Mouse (Mus musculus) right cerebral cortex, postnatal 14 days (tissue): ENCODE results near the gene Tceanc2.

Experiments
- DNase-seq: peaks from one replicate; pipeline ENCODE4 v3.0.0; 2022

Tceanc2 gene

GRCm38 (mm10) chr4:107177506-107177905 lies 1.4 kb downstream of the Tceanc2 start:
- no peak for DNase-seq

DNA sequence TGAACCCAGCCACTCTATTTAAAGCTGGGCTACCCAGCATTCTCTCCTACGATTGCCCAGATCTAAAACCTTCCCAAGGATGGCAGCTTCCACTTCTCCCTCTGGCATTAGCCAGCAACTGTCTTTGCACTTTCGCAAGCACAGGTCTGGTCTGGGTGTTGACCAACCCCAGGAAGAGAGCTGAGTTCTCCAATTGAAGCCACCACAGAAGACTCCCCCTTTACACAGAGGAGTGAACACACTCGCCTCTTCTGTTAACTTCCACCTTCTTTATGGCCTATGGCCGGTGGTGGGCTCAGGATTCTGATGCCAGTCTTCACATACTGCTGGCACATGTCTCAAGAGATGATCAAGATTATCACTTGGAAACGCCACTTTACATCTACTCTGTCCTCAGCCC lies 11.1 kb downstream of the Tceanc2 start:
- DNase-seq, result no peak

- no peak for DNase-seq
These were observed 12.2 kb downstream of the Tceanc2 start for GRCm38 (mm10) chr4:107166700-107167099.

DNA sequence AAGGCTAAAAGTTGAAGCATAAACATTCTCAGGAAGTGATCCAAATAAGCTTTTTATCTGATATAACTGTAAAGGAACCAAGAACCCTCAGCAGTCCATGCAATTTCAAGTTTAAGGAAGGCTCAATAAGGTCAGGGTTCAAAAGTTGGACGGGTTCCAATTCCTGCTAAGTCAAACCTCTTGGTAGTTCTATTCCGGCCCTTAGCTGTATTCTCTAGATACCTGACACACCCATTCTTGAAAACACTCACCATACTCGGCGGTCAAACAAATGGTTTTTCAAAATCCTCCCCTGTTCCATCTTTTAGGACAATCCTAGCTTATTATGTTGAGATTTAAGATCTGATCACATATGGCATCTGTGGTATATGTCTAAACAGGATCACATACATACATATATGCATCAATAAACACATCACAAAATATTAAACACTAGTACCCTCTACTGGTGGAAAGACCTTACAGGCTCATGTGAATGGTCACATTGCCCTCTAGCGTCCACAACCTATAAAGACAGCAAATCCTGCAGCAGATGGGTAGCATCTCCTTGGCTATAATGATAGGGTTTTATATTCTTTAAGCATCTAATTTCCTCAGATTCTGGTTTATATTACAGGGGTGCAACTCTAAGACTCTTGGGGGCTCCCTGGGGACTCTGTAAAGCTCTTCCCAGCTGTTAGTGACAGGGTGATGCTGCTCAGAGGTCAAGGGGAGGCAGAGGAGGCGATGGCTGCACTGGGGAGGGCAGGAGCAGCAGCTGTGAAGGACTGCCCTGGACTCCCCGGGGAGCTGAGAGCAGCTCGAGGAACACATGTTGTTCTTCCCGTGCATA lies 14.9 kb downstream of the Tceanc2 start:
- peak; percentile 61 for DNase-seq

- peak; percentile 15 for DNase-seq
These were observed 15.6 kb downstream of the Tceanc2 start for GRCm38 (mm10) chr4:107163341-107163740.

DNA sequence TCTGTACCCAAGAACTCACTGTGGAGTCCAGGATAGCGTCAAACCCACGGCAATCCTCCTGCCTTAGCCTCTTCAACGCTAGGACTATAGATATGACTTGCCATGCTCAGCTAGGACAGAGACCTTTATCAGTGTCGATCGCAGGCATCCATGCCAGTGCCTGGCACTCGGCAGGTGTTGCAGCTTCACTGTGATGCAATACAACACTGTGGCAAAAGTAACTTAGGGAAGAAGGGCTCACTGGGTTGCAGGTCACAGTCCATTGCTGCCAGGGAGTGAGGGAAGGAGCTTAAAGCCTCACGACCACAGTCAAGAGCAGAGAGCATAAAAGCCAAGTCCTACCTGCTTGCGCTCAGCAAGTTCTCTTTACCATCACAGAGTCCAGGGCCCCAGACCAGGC lies 18.7 kb downstream of the Tceanc2 start:
- DNase-seq, result no peak

DNA sequence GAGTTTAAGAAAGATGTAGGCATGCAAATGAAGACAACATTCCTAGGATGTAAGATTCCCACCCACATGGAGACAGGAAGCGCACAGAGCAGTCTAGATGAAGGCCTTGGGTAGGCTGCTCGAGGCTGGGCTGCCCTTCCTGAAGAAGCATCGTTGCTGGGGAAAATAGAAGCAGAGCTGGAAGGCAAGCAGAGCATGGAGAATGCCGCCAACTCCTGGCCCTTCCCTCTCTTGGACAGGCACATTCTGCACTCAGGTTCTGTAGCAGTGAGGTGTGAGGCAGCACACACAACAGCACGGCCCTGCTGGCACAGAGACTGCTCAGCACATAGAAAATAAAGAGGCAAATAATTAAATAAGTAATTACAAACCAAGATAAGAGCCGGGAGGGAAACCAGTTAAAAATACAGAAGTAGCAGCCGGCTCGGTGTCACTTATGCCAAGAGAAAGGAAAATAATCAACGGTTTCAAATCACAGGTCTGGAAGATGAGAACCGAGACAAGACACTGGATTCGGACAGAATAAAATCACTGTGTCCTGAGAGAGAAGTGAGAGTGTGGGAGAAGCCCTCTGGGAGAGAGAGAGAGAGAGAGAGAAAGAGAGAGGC lies 19.6 kb downstream of the Tceanc2 start:
- no peak for DNase-seq

- no peak for DNase-seq
These were observed 21.9 kb downstream of the Tceanc2 start for GRCm38 (mm10) chr4:107156983-107157401.

DNA sequence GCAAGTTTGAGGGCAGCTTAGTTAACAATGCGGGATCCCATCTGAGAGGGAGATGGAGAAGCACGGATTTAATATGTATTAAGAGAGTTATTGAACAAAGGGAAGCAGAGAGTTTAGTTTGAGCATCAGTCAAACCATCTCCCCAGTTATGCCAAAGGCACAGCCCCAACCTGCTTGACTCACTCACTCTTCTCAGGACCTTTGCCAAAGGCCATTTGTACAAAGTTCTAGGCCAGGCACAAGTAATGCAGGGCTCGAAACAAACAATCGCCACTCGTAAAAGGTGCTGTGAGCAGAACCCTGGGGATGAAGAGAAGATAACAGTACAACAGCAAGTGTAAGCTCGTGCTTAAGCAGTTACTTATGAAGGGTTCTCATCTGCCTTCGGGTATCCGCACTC lies 26.3 kb downstream of the Tceanc2 start:
- no peak for DNase-seq

DNA sequence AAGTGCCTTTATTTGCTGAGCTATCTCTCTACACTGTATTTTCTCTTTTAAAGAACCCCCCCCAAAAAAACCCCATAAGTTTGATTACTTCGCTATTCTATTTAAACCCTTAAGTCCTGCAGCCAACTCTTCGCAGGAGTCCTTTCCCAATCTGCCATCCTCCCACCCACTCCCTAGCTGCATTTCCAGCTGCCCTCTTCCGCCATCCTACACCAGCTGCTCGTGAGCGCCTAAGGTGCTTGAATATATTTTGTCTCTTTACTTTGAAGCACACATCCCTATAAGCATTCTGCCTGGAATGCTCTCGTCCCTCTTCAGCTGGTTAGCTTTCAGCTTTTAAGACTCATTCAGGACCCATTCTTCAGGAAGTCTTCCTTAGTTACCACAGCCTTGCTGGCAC lies 27.9 kb downstream of the Tceanc2 start:
- DNase-seq, result peak; percentile 25

GRCm38 (mm10) chr4:107143511-107143910 lies 35.4 kb downstream of the Tceanc2 start:
- no peak for DNase-seq

DNA sequence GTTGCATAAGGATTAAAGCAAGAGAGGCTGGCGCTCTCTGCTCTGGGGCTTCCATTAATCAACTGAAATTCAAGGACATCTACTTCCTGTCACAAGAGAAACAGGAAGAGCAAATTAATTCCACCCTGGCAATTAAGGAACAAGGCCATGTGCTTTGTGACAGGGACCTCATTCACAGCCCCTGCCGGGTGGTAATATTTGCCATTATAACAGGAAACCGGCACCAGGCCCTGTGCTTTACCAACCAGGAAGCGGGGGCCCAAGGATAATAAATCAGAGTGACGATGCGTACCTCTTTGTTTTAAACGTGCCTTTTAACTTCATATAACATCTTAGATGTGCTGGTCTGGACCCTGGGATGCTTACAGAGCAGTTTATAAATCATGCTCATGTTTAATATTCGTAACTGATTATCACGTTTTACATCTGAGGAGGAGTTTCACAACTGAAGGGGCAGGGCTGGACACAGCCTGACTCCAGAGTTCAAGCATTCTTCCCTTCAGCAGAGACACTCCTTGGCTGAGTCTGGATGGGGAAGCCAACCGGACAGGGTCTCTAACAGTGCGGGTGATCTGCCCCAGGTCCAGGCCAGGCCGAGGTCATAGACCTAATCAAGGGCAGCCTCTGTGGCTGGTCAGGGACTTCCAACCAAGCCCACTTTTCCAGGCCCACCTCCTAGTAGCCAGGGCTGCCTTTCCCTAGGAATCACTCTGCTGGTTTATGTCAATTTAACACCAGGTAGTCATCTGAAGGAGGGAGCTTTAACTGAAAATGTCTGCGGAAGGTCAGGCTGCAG lies 38.9 kb downstream of the Tceanc2 start:
- no peak for DNase-seq

DNA sequence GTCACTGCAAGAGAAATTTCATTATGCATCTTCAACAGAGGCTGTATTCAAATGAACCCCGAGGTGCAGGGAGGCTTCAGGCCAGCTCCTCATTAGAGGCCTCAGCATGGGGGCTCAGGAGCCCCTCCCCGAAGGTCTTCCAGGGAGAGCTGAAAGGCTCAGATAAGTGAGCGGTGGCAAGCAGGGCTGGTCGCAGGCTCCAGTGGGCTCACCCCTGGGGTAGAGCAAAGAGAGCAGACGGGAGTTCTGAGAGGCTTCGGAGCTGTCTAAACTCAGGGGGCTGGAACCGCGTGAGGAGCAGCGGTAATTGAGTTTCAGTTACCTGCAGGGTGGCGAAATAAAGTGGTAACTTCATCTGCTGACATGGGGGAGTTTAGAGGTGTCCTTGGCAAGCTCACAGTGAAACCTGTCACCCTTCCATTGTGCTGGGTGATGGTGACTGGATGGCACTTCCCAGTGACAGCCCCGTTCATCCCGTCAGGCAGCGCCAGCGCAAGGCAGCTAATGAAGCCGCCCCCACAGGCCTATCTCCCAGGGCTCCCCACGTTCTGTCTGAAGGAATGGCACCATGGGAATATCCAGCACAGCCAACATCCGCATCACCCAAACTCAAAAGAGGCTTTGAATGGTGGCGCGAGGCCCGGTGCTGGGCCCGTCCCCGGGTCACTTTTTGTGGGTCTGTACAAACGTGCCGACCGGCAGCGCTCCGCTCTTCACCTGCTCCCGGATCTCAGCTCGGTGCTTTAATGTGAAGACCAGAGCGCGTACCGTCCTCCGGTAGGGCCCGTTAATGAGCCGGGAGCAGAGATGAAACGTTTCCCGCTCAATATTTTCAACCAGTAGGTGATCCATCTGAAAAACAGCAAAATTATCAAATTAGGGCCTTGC lies 39.7 kb downstream of the Tceanc2 start:
- no peak for DNase-seq

DNA sequence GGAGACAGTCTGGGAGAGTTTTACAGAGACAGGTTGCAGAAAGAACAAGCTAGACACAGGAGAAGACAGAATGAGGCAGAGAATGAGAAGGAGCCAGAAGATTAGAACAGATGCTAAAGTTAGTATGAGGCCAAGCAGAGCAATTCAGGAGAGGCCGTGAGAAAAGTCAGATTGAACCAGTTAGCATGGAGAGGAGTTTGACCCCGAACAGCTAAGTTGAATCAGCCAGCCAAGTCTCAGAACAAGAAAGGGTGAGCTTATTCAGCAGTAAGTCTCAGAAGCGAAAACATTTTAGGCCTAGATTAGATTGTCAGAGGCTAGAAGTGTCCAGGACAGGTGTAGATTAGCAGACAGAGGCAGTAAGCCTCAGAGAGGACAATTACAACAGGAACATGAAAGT lies 42.4 kb downstream of the Tceanc2 start:
- no peak for DNase-seq

DNA sequence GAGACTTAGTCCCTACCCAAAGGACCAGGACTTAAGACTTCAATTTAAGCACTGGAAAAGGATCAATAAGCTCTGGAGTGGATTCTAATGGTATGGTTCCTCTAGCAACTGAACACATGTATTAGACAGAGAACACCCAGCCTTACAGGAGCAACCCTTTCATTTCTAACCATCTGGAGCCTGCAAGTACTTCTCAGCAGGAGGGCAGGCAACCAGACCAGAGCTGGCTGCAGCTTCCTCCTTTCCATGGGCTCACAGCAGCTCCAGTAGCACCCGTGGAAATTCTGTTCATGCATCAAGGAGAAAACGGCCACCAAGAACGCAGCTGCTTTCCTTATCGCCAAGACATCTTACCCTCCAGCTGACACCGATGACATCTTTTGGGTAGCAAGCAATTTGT lies 43.3 kb downstream of the Tceanc2 start:
- DNase-seq, result no peak

DNA sequence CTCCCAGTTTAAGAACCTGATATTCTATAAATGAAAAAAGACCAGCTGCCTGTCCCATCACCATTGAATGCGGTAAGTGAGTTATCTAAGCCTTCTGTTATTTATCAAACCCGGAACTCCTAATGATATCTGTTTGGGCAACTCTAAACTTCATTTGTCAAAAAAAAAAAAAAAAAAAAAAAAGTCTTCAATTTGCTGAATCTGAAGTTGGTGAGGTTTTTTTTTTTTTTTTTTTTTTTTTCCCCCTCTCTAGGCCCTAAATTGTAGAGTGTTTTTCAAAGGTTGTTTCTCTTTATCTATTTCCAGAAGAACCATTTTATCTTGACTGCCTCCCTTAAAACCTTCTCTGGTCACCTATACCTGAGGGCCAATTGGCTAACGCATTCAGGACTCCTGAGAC lies 44.0 kb downstream of the Tceanc2 start:
- DNase-seq, result no peak

DNA sequence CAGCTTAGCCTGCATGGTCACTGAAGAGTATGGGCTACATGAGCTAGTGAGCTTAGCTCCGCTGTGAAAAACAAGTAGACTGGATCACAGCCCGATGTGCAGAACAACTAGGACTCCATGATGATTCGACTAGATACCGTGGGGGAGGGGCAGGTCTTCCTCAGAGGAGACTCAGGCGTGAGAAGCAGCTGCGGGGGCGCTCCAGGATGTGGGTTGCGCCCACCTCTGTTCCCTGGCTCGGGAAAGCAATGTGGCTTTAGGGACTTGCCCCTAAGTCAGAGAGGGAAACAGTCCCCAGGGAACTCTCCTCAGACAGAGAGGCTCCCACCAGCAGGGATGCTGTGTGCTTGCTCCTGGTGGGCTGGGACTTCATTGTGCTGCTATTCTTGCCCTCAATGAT lies 48.4 kb downstream of the Tceanc2 start:
- peak; percentile 55 for DNase-seq

GRCm38 (mm10) chr4:107129373-107129772 lies 49.5 kb downstream of the Tceanc2 start:
- no peak for DNase-seq

GRCm38 (mm10) chr4:107127901-107128669 lies 50.8 kb downstream of the Tceanc2 start:
- no peak for DNase-seq

DNA sequence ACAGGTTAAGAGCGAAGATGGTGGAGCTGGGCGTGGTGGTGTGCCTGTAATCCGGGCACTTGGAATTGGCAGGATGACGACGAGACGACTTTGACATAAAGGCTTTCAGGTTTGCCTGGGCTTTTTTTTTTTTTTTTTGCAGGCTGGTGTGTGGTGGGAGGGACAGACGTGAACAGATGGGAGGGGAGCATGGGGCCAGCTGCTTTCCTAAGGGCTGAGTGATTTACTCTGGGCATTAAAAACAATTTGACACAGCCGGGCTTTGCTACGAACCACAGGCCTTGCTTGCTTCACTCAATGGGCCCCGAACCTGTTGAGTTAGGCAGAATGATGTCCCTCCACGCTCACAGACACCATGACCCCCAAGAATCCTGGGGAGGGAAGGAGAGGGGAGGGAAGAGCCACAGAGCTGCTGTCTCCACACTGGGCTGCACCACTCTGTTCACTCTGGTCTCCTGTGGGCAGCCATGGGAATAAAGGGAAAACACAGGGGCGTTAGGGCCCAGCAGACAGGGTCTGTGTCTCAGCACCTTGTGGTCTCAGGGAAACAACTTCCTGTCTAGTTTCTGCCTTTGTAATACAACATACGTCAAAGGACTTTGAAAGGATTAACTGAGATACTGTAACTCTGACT lies 51.9 kb downstream of the Tceanc2 start:
- DNase-seq, result no peak

DNA sequence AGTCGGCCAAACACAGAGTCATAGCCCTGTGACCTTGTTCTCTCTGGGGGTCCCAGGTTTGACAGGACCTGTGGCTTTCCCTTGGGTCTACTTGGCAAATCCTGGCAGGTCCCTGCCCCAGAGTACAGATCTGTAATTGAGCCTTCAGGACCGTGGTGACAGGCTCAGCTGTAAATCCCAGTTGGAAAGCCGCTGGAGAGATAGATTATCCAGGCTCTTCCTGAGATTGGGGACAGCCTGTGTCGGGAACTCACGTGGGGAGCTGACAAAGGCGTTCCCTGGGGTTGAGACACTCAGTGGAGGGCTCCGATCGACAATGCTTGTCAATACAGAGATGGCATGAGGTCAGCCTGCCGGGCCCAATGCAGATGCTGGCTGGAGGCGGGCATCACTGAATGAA lies 52.5 kb downstream of the Tceanc2 start:
- no peak for DNase-seq
